Mouse (Mus musculus): Measurements from ENCODE around the gene Gm27029. TPM values are rescaled to one million over a fixed set of nuclear protein-coding genes. Genes with fewer than 3 reads are reported as not detected.
"Not testable (repeated sequence)": the region's sequence is repeated elsewhere in the genome, so short reads cannot be mapped to it uniquely, and the experiment has no call there.

The Gm27029 gene
- polyA plus RNA-seq (2014; fragmentation: Nextera tagmentation; extraction: Ambion mirVana): 8.2 and 9.5 TPM in 2 replicates

DNA sequence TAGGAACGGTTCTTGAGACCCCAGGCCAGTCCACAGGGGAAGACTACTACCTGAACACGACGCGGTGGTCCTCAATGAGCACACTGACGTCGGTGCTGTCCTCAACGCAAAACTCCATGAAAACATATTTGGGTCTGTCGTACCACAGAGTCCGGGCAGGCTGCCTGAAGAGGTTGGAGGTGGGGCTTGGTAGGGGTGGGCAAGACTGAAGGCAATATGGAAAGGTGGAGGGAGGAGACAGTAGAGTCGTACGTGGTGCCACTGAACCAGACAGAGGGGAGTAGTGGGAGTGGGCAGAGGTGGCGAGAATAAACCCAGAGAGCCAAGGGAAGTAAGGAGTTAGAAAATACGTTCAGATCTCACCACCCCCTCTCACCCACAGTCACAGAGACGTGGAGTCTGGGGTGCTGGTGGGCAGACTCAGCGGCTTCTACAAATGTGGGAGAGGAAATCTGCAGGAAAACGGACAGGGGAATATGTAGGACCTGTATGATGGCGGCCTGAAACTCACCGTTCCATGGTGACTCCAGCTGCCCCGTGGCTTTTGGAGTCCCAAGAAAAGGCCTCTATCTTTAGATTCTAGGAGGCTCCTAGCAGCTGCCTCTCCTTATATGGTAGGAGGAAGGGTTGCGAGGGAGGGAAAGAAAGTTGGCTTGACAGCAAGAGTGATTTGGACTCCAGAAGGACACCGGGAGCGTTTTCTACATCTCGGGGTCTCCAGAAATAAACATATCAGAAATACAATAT lies at the start of gene Gm27029:
Gene Gm27029, minus strand, starts transcription at position 692 of the 747 bp plus-strand sequence.
- Histone ChIP-seq H3K9ac (ENCODE audit: low read length) (peak within 1 kb of the TSS; percentile 78), H3K27me3 (ENCODE audit: control insufficient read depth, insufficient read depth, low read length) (no peaks in the 10 kb centered on the region), H3K9me3 (ENCODE audit: control insufficient read depth, low read length) (no peaks in the 10 kb centered on the region), H3K4me1 (replicated peaks; ENCODE audit: control insufficient read depth, insufficient read depth, low read length) (peaks cover 7% of the 10 kb centered on the region; the same call in 1 of the 2 replicates), H3K27ac (ENCODE audit: low read depth, low read length) (peak within 1 kb of the TSS; percentile 8), H3K4me2 (ENCODE audit: low read depth, low read length, severe bottlenecking) (peak within 1 kb of the TSS; percentile 84), H3K36me3 (ENCODE audit: control insufficient read depth, insufficient read depth, low read length) (no peaks in the 10 kb centered on the region), H3K4me3 (ENCODE audit: low read depth, low read length) (peak within 1 kb of the TSS; percentile 95)
- ATAC-seq (replicated peaks; ENCODE audit: low FRiP score) (0 out of 2 replicates have a peak, but pooled peaks have one; percentile 37), DNase-seq (ENCODE audit: low spot score) (peak; percentile 49)
- 5% methylated on average over 23 of the region's 23 CpGs for WGBS

GRCm38 (mm10) chr11:101474298-101474697 lies 49.7 kb upstream of the Gm27029 start:
- no peak overlapping the region for H3K4me3 ChIP-seq (ENCODE audit: low read depth, low read length)
- no peak for ATAC-seq (replicated peaks; ENCODE audit: low FRiP score)
- H3K9ac ChIP-seq (ENCODE audit: low read length): no peak overlapping the region
- no peak for DNase-seq (ENCODE audit: low spot score)
- H3K4me2 ChIP-seq (ENCODE audit: low read depth, low read length, severe bottlenecking): no peak overlapping the region
- no peak overlapping the region; the same call in 1 of the 2 replicates for H3K27ac ChIP-seq (ENCODE audit: low read depth, low read length)
- no peaks in the 10 kb centered on the region for H3K36me3 ChIP-seq (ENCODE audit: control insufficient read depth, insufficient read depth, low read length)
- WGBS: 87% methylated on average over 5 of the region's 5 CpGs
- no peaks in the 10 kb centered on the region for H3K9me3 ChIP-seq (ENCODE audit: control insufficient read depth, low read length)
- no peaks in the 10 kb centered on the region for H3K27me3 ChIP-seq (ENCODE audit: control insufficient read depth, insufficient read depth, low read length)
- H3K4me1 ChIP-seq (replicated peaks; ENCODE audit: control insufficient read depth, insufficient read depth, low read length): peaks cover 21% of the 10 kb centered on the region

DNA sequence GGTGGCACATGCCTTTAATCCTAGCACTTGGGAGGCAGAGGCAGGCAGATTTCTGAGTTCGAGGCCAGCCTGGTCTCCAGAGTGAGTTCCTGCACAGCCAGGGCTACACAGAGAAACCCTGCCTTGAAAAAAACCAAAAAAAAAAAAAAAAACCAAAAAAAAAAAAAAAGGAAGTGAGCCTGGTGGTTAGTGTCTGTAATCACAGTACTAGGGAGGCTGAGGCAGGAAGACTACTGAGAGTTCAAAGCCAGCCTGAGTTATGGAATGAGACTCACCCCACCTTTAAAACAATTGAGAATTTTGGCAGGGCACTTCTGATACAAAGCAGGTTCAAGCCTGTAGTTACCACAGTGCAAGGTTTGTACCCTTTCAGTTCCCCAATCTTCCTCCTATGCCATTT lies 49.1 kb upstream of the Gm27029 start:
- H3K4me2 ChIP-seq (ENCODE audit: low read depth, low read length, severe bottlenecking); H3K4me3 ChIP-seq (ENCODE audit: low read depth, low read length); H3K9me3 ChIP-seq (ENCODE audit: control insufficient read depth, low read length); H3K27me3 ChIP-seq (ENCODE audit: control insufficient read depth, insufficient read depth, low read length); ATAC-seq (replicated peaks; ENCODE audit: low FRiP score); H3K27ac ChIP-seq (ENCODE audit: low read depth, low read length); H3K9ac ChIP-seq (ENCODE audit: low read length); H3K36me3 ChIP-seq (ENCODE audit: control insufficient read depth, insufficient read depth, low read length); DNase-seq (ENCODE audit: low spot score): not testable (repeated sequence)
- H3K4me1 ChIP-seq (replicated peaks; ENCODE audit: control insufficient read depth, insufficient read depth, low read length): peaks cover 20% of the 10 kb centered on the region
- 80% methylated on average over 1 of the region's 1 CpGs for WGBS

GRCm38 (mm10) chr11:101472336-101472735 lies 47.7 kb upstream of the Gm27029 start:
- DNase-seq (ENCODE audit: low spot score) (no peak), ATAC-seq (replicated peaks; ENCODE audit: low FRiP score) (no peak)
- Histone ChIP-seq H3K27ac (ENCODE audit: low read depth, low read length) (no peak overlapping the region), H3K27me3 (ENCODE audit: control insufficient read depth, insufficient read depth, low read length) (no peaks in the 10 kb centered on the region), H3K36me3 (ENCODE audit: control insufficient read depth, insufficient read depth, low read length) (no peaks in the 10 kb centered on the region), H3K4me2 (ENCODE audit: low read depth, low read length, severe bottlenecking) (no peak overlapping the region), H3K9ac (ENCODE audit: low read length) (no peak overlapping the region), H3K9me3 (ENCODE audit: control insufficient read depth, low read length) (no peaks in the 10 kb centered on the region), H3K4me3 (ENCODE audit: low read depth, low read length) (no peak overlapping the region), H3K4me1 (replicated peaks; ENCODE audit: control insufficient read depth, insufficient read depth, low read length) (peaks cover 13% of the 10 kb centered on the region; the same call in 1 of the 2 replicates)
- WGBS: 57% methylated on average over 7 of the region's 7 CpGs

- Histone ChIP-seq H3K27ac (ENCODE audit: low read depth, low read length) (no peak overlapping the region), H3K4me1 (replicated peaks; ENCODE audit: control insufficient read depth, insufficient read depth, low read length) (peaks cover 9% of the 10 kb centered on the region; the same call in 1 of the 2 replicates), H3K4me3 (ENCODE audit: low read depth, low read length) (no peak overlapping the region), H3K9ac (ENCODE audit: low read length) (no peak overlapping the region), H3K36me3 (ENCODE audit: control insufficient read depth, insufficient read depth, low read length) (no peaks in the 10 kb centered on the region), H3K4me2 (ENCODE audit: low read depth, low read length, severe bottlenecking) (no peak overlapping the region), H3K9me3 (ENCODE audit: control insufficient read depth, low read length) (no peaks in the 10 kb centered on the region), H3K27me3 (ENCODE audit: control insufficient read depth, insufficient read depth, low read length) (no peaks in the 10 kb centered on the region)
- no peak for ATAC-seq (replicated peaks; ENCODE audit: low FRiP score)
- WGBS: 75% methylated on average over 3 of the region's 3 CpGs
- DNase-seq (ENCODE audit: low spot score): no peak
Measured at GRCm38 (mm10) chr11:101471926-101472325, 47.3 kb upstream of the Gm27029 start.

- peaks cover 9% of the 10 kb centered on the region; the same call in 1 of the 2 replicates for H3K4me1 ChIP-seq (replicated peaks; ENCODE audit: control insufficient read depth, insufficient read depth, low read length)
- H3K4me2 ChIP-seq (ENCODE audit: low read depth, low read length, severe bottlenecking): peak overlapping the region; percentile 22; the same call in 1 of the 2 replicates
- peak overlapping the region; percentile 0; the same call in 1 of the 2 replicates for H3K4me3 ChIP-seq (ENCODE audit: low read depth, low read length)
- no peak overlapping the region for H3K27ac ChIP-seq (ENCODE audit: low read depth, low read length)
- no peaks in the 10 kb centered on the region for H3K27me3 ChIP-seq (ENCODE audit: control insufficient read depth, insufficient read depth, low read length)
- no peaks in the 10 kb centered on the region for H3K36me3 ChIP-seq (ENCODE audit: control insufficient read depth, insufficient read depth, low read length)
- WGBS: 13% methylated on average over 7 of the region's 7 CpGs
- no peak overlapping the region; the same call in 1 of the 2 replicates for H3K9ac ChIP-seq (ENCODE audit: low read length)
- H3K9me3 ChIP-seq (ENCODE audit: control insufficient read depth, low read length): no peaks in the 10 kb centered on the region
- no peak for ATAC-seq (replicated peaks; ENCODE audit: low FRiP score)
- DNase-seq (ENCODE audit: low spot score): no peak
Measured at GRCm38 (mm10) chr11:101470206-101470605, 45.6 kb upstream of the Gm27029 start.

DNA sequence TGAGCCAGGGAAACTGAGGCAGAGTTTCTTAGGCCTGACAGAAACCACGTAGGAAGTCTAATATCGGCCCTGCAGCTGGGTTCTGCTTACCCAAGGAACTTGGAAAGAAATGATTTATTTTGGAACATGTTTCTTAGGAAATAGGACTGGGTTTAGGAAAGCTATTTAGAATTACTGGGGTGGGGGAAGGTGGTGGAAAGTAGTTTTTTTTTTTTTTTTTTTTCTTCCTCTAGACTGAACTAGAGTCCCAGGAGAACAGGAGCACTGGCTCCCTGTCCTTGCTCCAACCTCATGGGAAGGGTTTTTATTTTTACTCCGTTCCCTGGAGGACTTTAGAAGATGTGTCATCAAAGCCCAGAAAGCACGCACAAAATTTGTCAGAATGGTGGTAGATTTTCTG lies 44.6 kb upstream of the Gm27029 start:
- H3K4me3 ChIP-seq (ENCODE audit: low read depth, low read length): peak overlapping the region; percentile 78
- peak overlapping the region; percentile 63 for H3K4me2 ChIP-seq (ENCODE audit: low read depth, low read length, severe bottlenecking)
- H3K27me3 ChIP-seq (ENCODE audit: control insufficient read depth, insufficient read depth, low read length): no peaks in the 10 kb centered on the region
- no peak for DNase-seq (ENCODE audit: low spot score)
- H3K9ac ChIP-seq (ENCODE audit: low read length): peak overlapping the region; percentile 89
- no peak overlapping the region for H3K27ac ChIP-seq (ENCODE audit: low read depth, low read length)
- no peaks in the 10 kb centered on the region for H3K36me3 ChIP-seq (ENCODE audit: control insufficient read depth, insufficient read depth, low read length)
- H3K4me1 ChIP-seq (replicated peaks; ENCODE audit: control insufficient read depth, insufficient read depth, low read length): peaks cover 9% of the 10 kb centered on the region; the same call in 1 of the 2 replicates
- WGBS: 70% methylated on average over 4 of the region's 4 CpGs
- no peaks in the 10 kb centered on the region for H3K9me3 ChIP-seq (ENCODE audit: control insufficient read depth, low read length)
- ATAC-seq (replicated peaks; ENCODE audit: low FRiP score): no peak

GRCm38 (mm10) chr11:101468731-101469130 lies 44.1 kb upstream of the Gm27029 start:
- Histone ChIP-seq H3K27me3 (ENCODE audit: control insufficient read depth, insufficient read depth, low read length) (no peaks in the 10 kb centered on the region), H3K4me3 (ENCODE audit: low read depth, low read length) (peak overlapping the region; percentile 78), H3K4me1 (replicated peaks; ENCODE audit: control insufficient read depth, insufficient read depth, low read length) (peaks cover 12% of the 10 kb centered on the region), H3K9ac (ENCODE audit: low read length) (peak overlapping the region; percentile 89), H3K9me3 (ENCODE audit: control insufficient read depth, low read length) (no peaks in the 10 kb centered on the region), H3K4me2 (ENCODE audit: low read depth, low read length, severe bottlenecking) (peak overlapping the region; percentile 63), H3K36me3 (ENCODE audit: control insufficient read depth, insufficient read depth, low read length) (no peaks in the 10 kb centered on the region), H3K27ac (ENCODE audit: low read depth, low read length) (peak overlapping the region; percentile 71; the same call in 1 of the 2 replicates)
- DNase-seq (ENCODE audit: low spot score) (no peak), ATAC-seq (replicated peaks; ENCODE audit: low FRiP score) (no peak)
- 5% methylated on average over 13 of the region's 13 CpGs for WGBS
